Comparison of ENCODE assay signal across 10 mouse cellular contexts in the genomic region with DNA sequence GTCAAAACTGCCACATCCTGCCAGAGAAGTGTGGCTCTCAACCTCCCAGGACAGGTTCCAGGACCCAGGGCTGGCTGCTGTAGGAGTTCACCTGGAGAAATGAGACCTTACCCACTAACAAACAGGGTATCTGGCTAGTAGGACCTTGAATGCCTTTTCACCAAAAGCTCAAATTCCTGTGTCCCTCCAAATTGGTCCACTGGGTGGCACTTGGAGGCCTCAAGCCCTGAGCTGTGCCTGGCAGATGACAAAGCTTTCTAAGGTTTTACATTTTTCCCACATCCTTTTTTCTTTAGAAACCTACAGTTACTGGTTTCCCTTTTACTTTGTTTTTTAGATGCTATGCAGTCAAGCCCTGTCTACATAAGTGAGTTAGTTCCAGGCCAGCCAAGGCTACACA. TPM values are rescaled to one million over a fixed set of nuclear protein-coding genes. Genes with fewer than 3 reads are reported as not detected.
DNase-seq lines count a peak whose midpoint lies in the region; TF ChIP-seq lines count a peak whose summit lies in the region.
"Had no signal": no experiment of that assay in that cellular context is flagged by ENCODE, and none has a peak within 500 bp of the region (broad histone marks: within the 10 kb centered on the region; RNA-seq: fewer than 3 reads in every experiment).

No protein-coding gene starts in this region.

- peak; percentile 30 for TF ChIP-seq CTCF in heart, adult 2 months (IDR thresholded peaks at IDR 0.05)
- no peak for TF ChIP-seq CTCF in spleen, adult 2 months (IDR thresholded peaks at IDR 0.05; ENCODE audit: extremely low read depth, insufficient read depth, insufficient read length, insufficient replicate concordance)

- H3K79me2 ChIP-seq in heart, adult 2 months (replicated peaks; ENCODE audit: control insufficient read depth, insufficient read depth, low read length) = no peaks in the 10 kb centered on the region

- no peak for DNase-seq in heart, adult 2 months
- no peak for DNase-seq in heart, adult 11 months
- no peak for DNase-seq in spleen, adult 2 months (ENCODE audit: low read depth in 1 of 2, low spot score in 2 of 2)
- no peak for DNase-seq in spleen, adult 12 weeks (ENCODE audit: low spot score)
- peak; percentile 39 for DNase-seq in induced T-regulatory cell, adult 2 months (ENCODE audit: low read depth)
- peak; percentile 47 for DNase-seq in thymus, postnatal 25 days
- no peak for DNase-seq in adrenal gland, adult 18-20 months (ENCODE audit: low spot score in 2 of 2)
- no peak for DNase-seq in gastrocnemius, postnatal 14 days
- DNase-seq: adrenal gland, postnatal 10 days; left cerebral cortex, postnatal 4 days had no signal

- TF ChIP-seq POLR2A in heart, adult 2 months (IDR thresholded peaks at IDR 0.05; ENCODE audit: insufficient read depth, low read depth, low read length) = no peak
- no peak for TF ChIP-seq POLR2A in spleen, adult 2 months (IDR thresholded peaks at IDR 0.05; ENCODE audit: low read depth, low read length)

- no peaks in the 10 kb centered on the region for H3K36me3 ChIP-seq in heart, adult 2 months (ENCODE audit: control insufficient read depth, insufficient read depth, low read length)
- peaks cover 24% of the 10 kb centered on the region for H3K36me3 ChIP-seq in spleen, adult 2 months (ENCODE audit: control insufficient read depth, insufficient read depth, low read length)

- no peaks in the 10 kb centered on the region for H3K27me3 ChIP-seq in heart, adult 2 months (ENCODE audit: control insufficient read depth, insufficient read depth, low read length)
- H3K27me3 ChIP-seq in spleen, adult 2 months (ENCODE audit: control insufficient read depth, insufficient read depth, low read length) = no peaks in the 10 kb centered on the region

- H3K9ac ChIP-seq in heart, adult 2 months (ENCODE audit: low read depth, low read length) = no peak overlapping the region

- H3K4me3 ChIP-seq in heart, adult 2 months = no peak overlapping the region
- no peak overlapping the region for H3K4me3 ChIP-seq in spleen, adult 2 months (ENCODE audit: extremely low read depth, insufficient read depth, insufficient read length)

- H3K4me1 ChIP-seq in heart, adult 2 months (ENCODE audit: control insufficient read depth, insufficient read depth, low read length) = peaks cover 8% of the 10 kb centered on the region
- no peaks in the 10 kb centered on the region; the same call in 1 of the 2 replicates for H3K4me1 ChIP-seq in spleen, adult 2 months (ENCODE audit: control insufficient read depth, insufficient read depth, insufficient read length)

- no peak for TF ChIP-seq EP300 in heart, adult 2 months (IDR thresholded peaks at IDR 0.05; ENCODE audit: insufficient read depth, low read depth, low read length)

- intact Hi-C loops in heart, adult 2 months (cut with DNase I) = no loop called here
- intact Hi-C loops in gastrocnemius, postnatal 14 days (cut with DNase I; ENCODE audit: low total_unique reads) = no loop called here

- no peak overlapping the region for H3K27ac ChIP-seq in heart, adult 2 months
- H3K27ac ChIP-seq in spleen, adult 2 months (ENCODE audit: insufficient read depth, low read length) = 0 out of 2 replicates have a peak overlapping the region, but pooled peaks have one; percentile 37

RNA-seq across cellular contexts. Expression of a gene that starts 20.4 kb away (rescaled TPM):
- 10 to 100 TPM; 27.1 to 27.2 TPM for total RNA-seq in heart, adult 2 months (2021)
- polyA plus RNA-seq in heart, adult 2 months (2012; rRNA removed) = 59.5 and 79.9 TPM in 2 replicates
- polyA plus RNA-seq in spleen, adult 2 months (2012; rRNA removed) = 76.9 and 87.3 TPM in 2 replicates
- total RNA-seq in adrenal gland, adult 18-20 months (2021) = 10 to 100 TPM; 52.8 to 64.2 TPM
- total RNA-seq in gastrocnemius, postnatal 14 days (2021) = 10 to 100 TPM; 17.8 to 19.2 TPM

RNA-seq across cellular contexts. Expression of a gene that starts 20.8 kb away (rescaled TPM):
- 1 to 10 TPM; 5.1 to 6.2 TPM for total RNA-seq in heart, adult 2 months (2021)
- polyA plus RNA-seq in heart, adult 2 months (2012; rRNA removed) = 5.2 and 6.0 TPM in 2 replicates
- polyA plus RNA-seq in spleen, adult 2 months (2012; rRNA removed) = 10.4 and 11.1 TPM in 2 replicates
- 10 to 100 TPM; 17.1 to 20.3 TPM for total RNA-seq in adrenal gland, adult 18-20 months (2021)
- 1 to 10 TPM; 7.9 to 9.6 TPM for total RNA-seq in gastrocnemius, postnatal 14 days (2021)

RNA-seq across cellular contexts. Expression of a gene that starts 25.0 kb away (rescaled TPM):
- 10 to 100 TPM; 22.8 to 23.9 TPM for total RNA-seq in heart, adult 2 months (2021)
- polyA plus RNA-seq in heart, adult 2 months (2012; rRNA removed) = 70.3 and 92.8 TPM in 2 replicates
- polyA plus RNA-seq in spleen, adult 2 months (2012; rRNA removed) = 52.3 and 55.3 TPM in 2 replicates
- total RNA-seq in adrenal gland, adult 18-20 months (2021) = 10 to 100 TPM; 22.8 to 28.8 TPM
- 10 to 100 TPM; 18.4 to 24.4 TPM for total RNA-seq in gastrocnemius, postnatal 14 days (2021)

RNA-seq across cellular contexts. Expression of a gene that starts 29.1 kb away (rescaled TPM):
- not detected for total RNA-seq in heart, adult 2 months (2021)
- polyA plus RNA-seq in heart, adult 2 months (2012; rRNA removed) = not detected in 2 replicates
- polyA plus RNA-seq in spleen, adult 2 months (2012; rRNA removed) = 0.21 TPM in 1 of 2 replicates, not detected in the other
- total RNA-seq in adrenal gland, adult 18-20 months (2021) = not detected
- total RNA-seq in gastrocnemius, postnatal 14 days (2021) = not detected
- total RNA-seq: adrenal gland, postnatal 10 days; left cerebral cortex, postnatal 4 days had no signal

RNA-seq across cellular contexts. Expression of a gene that starts 36.2 kb away (rescaled TPM):
- total RNA-seq in heart, adult 2 months (2021) = over 10,000 TPM in 1 of 2 experiments, 1,000 to 10,000 TPM in 1; 5,353 to 37,215 TPM
- polyA plus RNA-seq in heart, adult 2 months (2012; rRNA removed) = 3,162 and 34,446 TPM in 2 replicates
- polyA plus RNA-seq in spleen, adult 2 months (2012; rRNA removed) = 52,565 and 79,309 TPM in 2 replicates
- total RNA-seq in adrenal gland, adult 18-20 months (2021) = 1,000 to 10,000 TPM; 1,892 to 5,977 TPM
- 1,000 to 10,000 TPM; 1,024 TPM for total RNA-seq in gastrocnemius, postnatal 14 days (2021)

Comparison
In these comparisons a context has a peak if more than half of its experiments do, and no peak if none do; other contexts are left out.
1. DNase-seq: peak in induced T-regulatory cell, adult 2 months (single experiment) and thymus, postnatal 25 days (single experiment); none in heart, adult 2 months (0 of 2), heart, adult 11 months (single experiment), spleen, adult 2 months (0 of 2), spleen, adult 12 weeks (single experiment), adrenal gland, adult 18-20 months (0 of 2) and gastrocnemius, postnatal 14 days (single experiment).